Mouse (Mus musculus) midbrain, embryonic 11.5 days (tissue): ENCODE measurements around the gene Gnai2. TPM values are rescaled to one million over a fixed set of nuclear protein-coding genes. Genes with fewer than 3 reads are reported as not detected.

ENCODE experiments used
- ATAC-seq: fragments of 200-750 bp; cut with Nextera tagmentation; 2 replicates; pipeline ENCODE4 v1.8.0; 2017; ENCODE audit warnings: moderate TSS enrichment, moderate library complexity; ENCODE audit not compliant: low FRiP score
- DNase-seq: peaks from one replicate; pipeline ENCODE4 v3.0.0; 2015; ENCODE audit warnings: low spot score; ENCODE audit errors: missing footprints
- H3K27ac ChIP-seq: fragments of 300-500 bp; sonication (generic); 2 replicates; pipeline ENCODE4 v1.5.1; 2014; ENCODE audit warnings: low read depth, low read length
- H3K27me3 ChIP-seq: fragments of 300-500 bp; sonication (generic); 2 replicates; pipeline ENCODE4 v1.6.1; 2014; ENCODE audit warnings: mild to moderate bottlenecking, low read length, moderate library complexity, mixed read lengths; ENCODE audit not compliant: control insufficient read depth, insufficient read depth
- H3K36me3 ChIP-seq: fragments of 300-500 bp; sonication (generic); 2 replicates; pipeline ENCODE4 v1.6.1; 2014; ENCODE audit warnings: mild to moderate bottlenecking, low read length, moderate library complexity, mixed read lengths; ENCODE audit not compliant: control insufficient read depth, insufficient read depth
- H3K4me1 ChIP-seq: fragments of 300-500 bp; sonication (generic); 2 replicates; pipeline ENCODE4 v1.6.1; 2014; ENCODE audit warnings: low read length; ENCODE audit not compliant: control insufficient read depth, insufficient read depth
- H3K4me2 ChIP-seq: fragments of 300-500 bp; sonication (generic); 2 replicates; pipeline ENCODE4 v1.6.1; 2014; ENCODE audit warnings: mild to moderate bottlenecking, moderate library complexity
- H3K4me3 ChIP-seq: fragments of 300-500 bp; sonication (generic); 2 replicates; pipeline ENCODE4 v1.5.1; 2014; ENCODE audit warnings: low read depth, low read length
- H3K9ac ChIP-seq: fragments of 300-500 bp; sonication (generic); 2 replicates; pipeline ENCODE4 v1.6.1; 2014; ENCODE audit warnings: low read length
- H3K9me3 ChIP-seq: fragments of 300-500 bp; sonication (generic); 2 replicates; pipeline ENCODE4 v1.6.1; 2016; ENCODE audit warnings: low read length; ENCODE audit not compliant: control insufficient read depth
- WGBS: fragments of 180-500 bp; shearing (Covaris S2); extraction: QIAGEN DNeasy Blood & Tissue Kit; methylation state at CpG from one replicate; pipeline ENCODE4 v1.1.7; 2014; 5-methylcytosine and 5-hydroxymethylcytosine counted together
- polyA plus RNA-seq: library from polyadenylated mRNA; unstranded; fragments of >200 nt; fragmentation: Nextera tagmentation; extraction: Ambion mirVana; gene quantifications from 2 replicates; pipeline ENCODE4 v1.2.1, GENCODE M21; 2014

The Gnai2 gene
- polyA plus RNA-seq, 1 experiment from 2014 or later = 581 TPM

GRCm38 (mm10) chr9:107572327-107572662 is 62.9 kb downstream of the Gnai2 start:
- H3K4me1 ChIP-seq = peaks cover 37% of the 10 kb centered on the region
- peaks cover 24% of the 10 kb centered on the region for H3K36me3 ChIP-seq
- no peak overlapping the region for H3K27ac ChIP-seq
- no peak overlapping the region for H3K9ac ChIP-seq
- H3K9me3 ChIP-seq = no peaks in the 10 kb centered on the region; the same call in 1 of the 2 replicates
- ATAC-seq (no peak), DNase-seq (no peak)
- WGBS = 94% methylated on average over 2 of the region's 2 CpGs
- no peak overlapping the region for H3K4me3 ChIP-seq
- no peak overlapping the region for H3K4me2 ChIP-seq
- H3K27me3 ChIP-seq = no peaks in the 10 kb centered on the region

- H3K4me2 ChIP-seq = no peak overlapping the region
- H3K4me3 ChIP-seq = 0 out of 2 replicates have a peak overlapping the region, but pooled peaks have one; percentile 0
- no peak overlapping the region for H3K9ac ChIP-seq
- H3K27me3 ChIP-seq = no peaks in the 10 kb centered on the region
- WGBS = 96% methylated on average over 22 of the region's 22 CpGs
- ATAC-seq (no peak), DNase-seq (no peak)
- no peaks in the 10 kb centered on the region; the same call in 1 of the 2 replicates for H3K9me3 ChIP-seq
- peaks cover 37% of the 10 kb centered on the region for H3K4me1 ChIP-seq
- peaks cover 24% of the 10 kb centered on the region for H3K36me3 ChIP-seq
- H3K27ac ChIP-seq = no peak overlapping the region
These were observed 63.4 kb downstream of the Gnai2 start for GRCm38 (mm10) chr9:107571534-107572326.

DNA sequence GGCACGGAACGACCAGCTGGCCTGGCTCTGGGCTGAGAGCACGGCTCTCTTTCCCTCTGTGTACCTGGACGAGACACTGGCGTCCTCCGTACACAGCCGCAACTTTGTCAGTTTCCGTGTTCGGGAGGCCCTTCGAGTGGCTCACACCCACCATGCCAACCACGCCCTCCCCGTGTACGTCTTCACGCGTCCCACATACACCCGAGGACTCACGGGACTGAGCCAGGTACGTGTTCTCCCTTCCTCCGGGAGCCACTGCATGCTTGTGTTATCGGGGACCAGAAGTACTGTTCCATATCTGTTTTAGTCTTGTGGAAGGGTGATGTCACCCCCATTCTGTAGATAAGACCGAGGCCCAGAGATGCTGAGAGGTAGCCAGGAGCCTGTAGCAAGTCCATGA is 64.3 kb downstream of the Gnai2 start:
- no peak overlapping the region for H3K27ac ChIP-seq
- 0 out of 2 replicates have a peak overlapping the region, but pooled peaks have one; percentile 0 for H3K4me3 ChIP-seq
- no peaks in the 10 kb centered on the region for H3K27me3 ChIP-seq
- DNase-seq (no peak), ATAC-seq (no peak)
- H3K9me3 ChIP-seq = no peaks in the 10 kb centered on the region; the same call in 1 of the 2 replicates
- peaks cover 24% of the 10 kb centered on the region for H3K36me3 ChIP-seq
- WGBS = 96% methylated on average over 21 of the region's 21 CpGs
- H3K4me1 ChIP-seq = peaks cover 33% of the 10 kb centered on the region
- peak overlapping the region; percentile 95; the same call in 1 of the 2 replicates for H3K9ac ChIP-seq
- H3K4me2 ChIP-seq = peak overlapping the region; percentile 60; the same call in 1 of the 2 replicates

GRCm38 (mm10) chr9:107570016-107570415 is 65.2 kb downstream of the Gnai2 start:
- H3K9ac ChIP-seq = peak overlapping the region; percentile 95
- no peak for ATAC-seq
- peaks cover 33% of the 10 kb centered on the region for H3K4me1 ChIP-seq
- no peaks in the 10 kb centered on the region; the same call in 1 of the 2 replicates for H3K9me3 ChIP-seq
- H3K4me3 ChIP-seq = peak overlapping the region; percentile 88
- no peak overlapping the region for H3K27ac ChIP-seq
- H3K36me3 ChIP-seq = peaks cover 24% of the 10 kb centered on the region
- 51% methylated on average over 13 of the region's 13 CpGs for WGBS
- no peaks in the 10 kb centered on the region for H3K27me3 ChIP-seq
- peak overlapping the region; percentile 60 for H3K4me2 ChIP-seq
- no peak for DNase-seq

GRCm38 (mm10) chr9:107569270-107569669 is 65.9 kb downstream of the Gnai2 start:
- Histone ChIP-seq H3K9me3 (no peaks in the 10 kb centered on the region; the same call in 1 of the 2 replicates), H3K4me3 (peak overlapping the region; percentile 88), H3K9ac (peak overlapping the region; percentile 95), H3K27me3 (no peaks in the 10 kb centered on the region), H3K27ac (peak overlapping the region; percentile 82; the same call in 1 of the 2 replicates), H3K36me3 (peaks cover 24% of the 10 kb centered on the region), H3K4me1 (peaks cover 33% of the 10 kb centered on the region), H3K4me2 (peak overlapping the region; percentile 60)
- WGBS = 0% methylated on average over 23 of the region's 23 CpGs
- no peak for DNase-seq
- ATAC-seq = peak; percentile 58

GRCm38 (mm10) chr9:107568331-107569261 is 66.6 kb downstream of the Gnai2 start:
- Histone ChIP-seq H3K36me3 (peaks cover 24% of the 10 kb centered on the region), H3K4me1 (peaks cover 38% of the 10 kb centered on the region)
- under 1% methylated on average over 40 of the region's 41 CpGs for WGBS

DNA sequence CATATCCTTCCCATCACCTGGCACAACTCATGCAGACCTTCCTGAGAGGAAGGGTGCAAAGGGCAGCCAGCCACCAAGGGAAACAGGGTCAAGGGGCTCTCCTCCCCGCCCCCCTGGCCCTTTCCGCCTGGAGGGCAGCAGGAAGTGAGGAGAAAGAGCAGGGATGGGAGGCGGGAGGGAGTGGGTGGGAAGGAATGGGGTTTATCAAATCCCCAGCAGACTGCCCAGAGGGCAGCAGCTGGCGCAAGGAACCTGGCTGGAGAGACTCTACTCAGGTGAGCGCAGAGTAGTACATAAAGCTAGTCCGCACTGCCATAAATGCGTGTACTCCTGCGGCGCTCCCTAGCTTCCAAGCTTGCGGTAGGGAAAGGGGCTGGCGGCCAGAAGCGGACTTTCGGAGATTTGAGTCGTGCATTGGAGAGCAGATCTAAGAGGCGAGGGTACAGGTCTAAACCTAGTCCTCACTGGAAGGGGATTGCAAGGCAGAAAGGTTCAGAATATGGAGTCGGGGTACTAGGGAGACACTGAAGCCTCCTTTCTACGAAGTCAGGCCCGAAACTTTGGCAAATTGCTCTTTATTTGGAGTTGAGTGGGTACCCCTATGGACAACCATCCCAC is 67.4 kb downstream of the Gnai2 start, which contains the start of gene Hyal2:
TSS of gene Hyal2 (plus strand) at position 244 of the 618 bp plus-strand sequence.
- H3K9me3 ChIP-seq = no peaks in the 10 kb centered on the region
- 5% methylated on average over 18 of the region's 18 CpGs for WGBS
- H3K27me3 ChIP-seq = no peaks in the 10 kb centered on the region
- DNase-seq = no peak
- H3K4me2 ChIP-seq = peak within 1 kb of the TSS; percentile 60
- no peak for ATAC-seq
- H3K4me3 ChIP-seq = peak within 1 kb of the TSS; percentile 88
- H3K9ac ChIP-seq = peak within 1 kb of the TSS; percentile 95
- peaks cover 17% of the 10 kb centered on the region for H3K36me3 ChIP-seq
- H3K27ac ChIP-seq = peak within 1 kb of the TSS; percentile 82
- H3K4me1 ChIP-seq = peaks cover 40% of the 10 kb centered on the region

More at GRCm38 (mm10) chr9:107568331-107569261, 66.6 kb downstream of the Gnai2 start:
- ATAC-seq (peak; percentile 86), DNase-seq (peak; percentile 99)
- peak overlapping the region; percentile 95 for H3K9ac ChIP-seq
- H3K9me3 ChIP-seq = no peaks in the 10 kb centered on the region; the same call in 1 of the 2 replicates
- H3K4me3 ChIP-seq = peak overlapping the region; percentile 88
- no peaks in the 10 kb centered on the region for H3K27me3 ChIP-seq
- H3K4me2 ChIP-seq = peak overlapping the region; percentile 60
- H3K27ac ChIP-seq = peak overlapping the region; percentile 82

GRCm38 (mm10) chr9:107566855-107567254 is 68.3 kb downstream of the Gnai2 start:
- H3K27me3 ChIP-seq = no peaks in the 10 kb centered on the region
- H3K9ac ChIP-seq = no peak overlapping the region
- peaks cover 43% of the 10 kb centered on the region for H3K4me1 ChIP-seq
- peaks cover 8% of the 10 kb centered on the region for H3K36me3 ChIP-seq
- H3K4me2 ChIP-seq = no peak overlapping the region
- H3K4me3 ChIP-seq = no peak overlapping the region
- no peak overlapping the region for H3K27ac ChIP-seq
- no peaks in the 10 kb centered on the region for H3K9me3 ChIP-seq
- DNase-seq (no peak), ATAC-seq (no peak)
- 72% methylated on average over 3 of the region's 3 CpGs for WGBS
